ENCODE assay signal across 28 mouse cellular contexts in genomic region chr6:34726104-34726503, GRCm38 (mm10). TPM values are rescaled to one million over a fixed set of nuclear protein-coding genes. Genes with fewer than 3 reads are reported as not detected.
DNase-seq lines count a peak whose midpoint lies in the region; ATAC-seq and TF ChIP-seq lines count a peak whose summit lies in the region.
"Had no signal": no experiment of that assay in that cellular context is flagged by ENCODE, and none has a peak within 500 bp of the region (broad histone marks: within the 10 kb centered on the region; RNA-seq: fewer than 3 reads in every experiment).

No protein-coding gene starts in this region.

- TF ChIP-seq CTCF in liver, adult 2 months (IDR thresholded peaks at IDR 0.05; ENCODE audit: low read depth, low read length) = no peak

- no peak overlapping the region for H3K4me3 ChIP-seq in forebrain, embryonic 16.5 days (replicated peaks; ENCODE audit: low read length)
- no peak overlapping the region for H3K4me3 ChIP-seq in forebrain, embryonic 14.5 days (ENCODE audit: low read depth, low read length)
- H3K4me3 ChIP-seq in liver, adult 2 months (ENCODE audit: insufficient read depth, low read depth, low read length) = no peak overlapping the region
- no peak overlapping the region for H3K4me3 ChIP-seq in liver, embryonic 16.5 days (ENCODE audit: low read depth, low read length)
- H3K4me3 ChIP-seq: embryonic facial prominence, embryonic 10.5 days; embryonic facial prominence, embryonic 13.5 days; erythroblast, embryonic 14.5 days; forebrain, embryonic 13.5 days; heart, embryonic 12.5 days; heart, embryonic 15.5 days; hindbrain, embryonic 10.5 days; hindbrain, embryonic 13.5 days had no signal

- H3K27ac ChIP-seq in forebrain, embryonic 16.5 days (ENCODE audit: low read length) = no peak overlapping the region
- H3K27ac ChIP-seq in forebrain, embryonic 14.5 days (ENCODE audit: low read depth, low read length) = no peak overlapping the region
- H3K27ac ChIP-seq in liver, adult 2 months (replicated peaks; ENCODE audit: insufficient read depth, low read depth, low read length) = peak overlapping the region; percentile 91
- peak overlapping the region; percentile 53 for H3K27ac ChIP-seq in liver, embryonic 16.5 days (ENCODE audit: low read length)
- H3K27ac ChIP-seq: forebrain, embryonic 13.5 days; heart, embryonic 15.5 days; hindbrain, embryonic 10.5 days; hindbrain, embryonic 13.5 days had no signal

- WGBS in forebrain, embryonic 16.5 days = 17% methylated on average over 1 of the region's 1 CpGs
- WGBS in forebrain, embryonic 14.5 days = 27% methylated on average over 1 of the region's 1 CpGs
- WGBS in liver, adult 2 months = 23% methylated on average over 1 of the region's 1 CpGs
- WGBS in liver, embryonic 16.5 days (ENCODE audit: insufficient replicate concordance) = 37% methylated on average over 1 of the region's 1 CpGs

- no peak for TF ChIP-seq POLR2A in liver, adult 2 months (IDR thresholded peaks at IDR 0.05; ENCODE audit: extremely low read depth, insufficient read depth, low read length)

- no peak overlapping the region for H3K4me2 ChIP-seq in forebrain, embryonic 16.5 days (ENCODE audit: low read length)
- H3K4me2 ChIP-seq in forebrain, embryonic 14.5 days (ENCODE audit: low read length) = no peak overlapping the region
- no peak overlapping the region for H3K4me2 ChIP-seq in liver, embryonic 16.5 days (ENCODE audit: low read depth, low read length)
- H3K4me2 ChIP-seq: embryonic facial prominence, embryonic 13.5 days; forebrain, embryonic 13.5 days; heart, embryonic 12.5 days; heart, embryonic 15.5 days; hindbrain, embryonic 13.5 days had no signal

- H3K27me3 ChIP-seq in forebrain, embryonic 16.5 days (replicated peaks; ENCODE audit: control insufficient read depth, insufficient read depth, low read length) = no peaks in the 10 kb centered on the region
- no peaks in the 10 kb centered on the region for H3K27me3 ChIP-seq in forebrain, embryonic 14.5 days (replicated peaks; ENCODE audit: control insufficient read depth, insufficient read depth, low read length)
- H3K27me3 ChIP-seq in liver, adult 2 months (ENCODE audit: control insufficient read depth, insufficient read depth, low read length) = no peaks in the 10 kb centered on the region
- H3K27me3 ChIP-seq in liver, embryonic 16.5 days (ENCODE audit: control insufficient read depth, insufficient read depth, low read depth, low read length) = no peaks in the 10 kb centered on the region
- H3K27me3 ChIP-seq: embryonic facial prominence, embryonic 13.5 days; forebrain, embryonic 13.5 days; heart, embryonic 12.5 days; heart, embryonic 15.5 days; hindbrain, embryonic 13.5 days had no signal

- no peak for DNase-seq in forebrain, embryonic 14.5 days (ENCODE audit: low spot score)
- DNase-seq in liver, adult 2 months (ENCODE audit: extremely low read depth, low read depth, low spot score) = peak; percentile 86
- DNase-seq in liver = no peak
- no peak for DNase-seq in adrenal gland, adult 8-10 months
- DNase-seq in adrenal gland, postnatal 14 days = no peak
- no peak for DNase-seq in adrenal gland, adult 2 months
- DNase-seq: adrenal gland, postnatal 25 days; cerebellum, adult 11-12 months; cerebellum, adult 8-10 months; cerebellum, postnatal 10 days; cerebellum, postnatal 36 days; embryo, embryonic 11 days; gastrocnemius, postnatal 10 days; gastrocnemius, postnatal 36 days; heart, postnatal 10 days; heart, postnatal 36 days had no signal

- H3K79me2 ChIP-seq in liver, adult 2 months (ENCODE audit: control insufficient read depth, insufficient read depth, low read length) = peaks cover 35% of the 10 kb centered on the region; the same call in 1 of the 2 replicates

- H3K4me1 ChIP-seq in forebrain, embryonic 16.5 days (replicated peaks; ENCODE audit: control insufficient read depth, insufficient read depth, low read length) = no peaks in the 10 kb centered on the region; the same call in 1 of the 2 replicates
- peaks cover 2% of the 10 kb centered on the region; the same call in 1 of the 2 replicates for H3K4me1 ChIP-seq in forebrain, embryonic 14.5 days (ENCODE audit: control insufficient read depth, insufficient read depth, low read length)
- peaks cover 36% of the 10 kb centered on the region for H3K4me1 ChIP-seq in liver, adult 2 months (ENCODE audit: control insufficient read depth, insufficient read depth, low read length)
- no peaks in the 10 kb centered on the region; the same call in none of the 2 replicates for H3K4me1 ChIP-seq in liver, embryonic 16.5 days (ENCODE audit: control insufficient read depth, low read depth, low read length)

- H3K9me3 ChIP-seq in forebrain, embryonic 16.5 days (ENCODE audit: control insufficient read depth, low read length) = no peaks in the 10 kb centered on the region
- H3K9me3 ChIP-seq in forebrain, embryonic 14.5 days (replicated peaks; ENCODE audit: control insufficient read depth, low read length) = no peaks in the 10 kb centered on the region
- no peaks in the 10 kb centered on the region for H3K9me3 ChIP-seq in liver, embryonic 16.5 days (replicated peaks; ENCODE audit: control insufficient read depth, low read length)
- H3K9me3 ChIP-seq: forebrain, embryonic 13.5 days; heart, embryonic 15.5 days; hindbrain, embryonic 13.5 days had no signal

- ATAC-seq in forebrain, embryonic 16.5 days = peak; percentile 23; the same call in 1 of the 2 replicates
- no peak; the same call in 1 of the 2 replicates for ATAC-seq in forebrain, embryonic 14.5 days
- no peak for ATAC-seq in liver, embryonic 16.5 days (ENCODE audit: low read depth)
- ATAC-seq: activated CD4-positive, CD25-positive, alpha-beta regulatory T cell, adult 4 months; forebrain, embryonic 13.5 days; hindbrain, embryonic 16.5 days had no signal

- H3K36me3 ChIP-seq in forebrain, embryonic 16.5 days (ENCODE audit: control insufficient read depth, insufficient read depth) = no peaks in the 10 kb centered on the region
- H3K36me3 ChIP-seq in forebrain, embryonic 14.5 days (ENCODE audit: control insufficient read depth, insufficient read depth, low read length) = no peaks in the 10 kb centered on the region
- H3K36me3 ChIP-seq in liver, adult 2 months (ENCODE audit: control insufficient read depth, insufficient read depth, low read length) = no peaks in the 10 kb centered on the region
- H3K36me3 ChIP-seq in liver, embryonic 16.5 days (ENCODE audit: control insufficient read depth, insufficient read depth) = no peaks in the 10 kb centered on the region
- H3K36me3 ChIP-seq: hindbrain, embryonic 13.5 days had no signal

- no peak overlapping the region for H3K9ac ChIP-seq in forebrain, embryonic 16.5 days (replicated peaks; ENCODE audit: low read depth, low read length)
- no peak overlapping the region for H3K9ac ChIP-seq in forebrain, embryonic 14.5 days (ENCODE audit: low read length)
- no peak overlapping the region for H3K9ac ChIP-seq in liver, adult 2 months (ENCODE audit: low read depth, low read length)
- H3K9ac ChIP-seq in liver, embryonic 16.5 days (ENCODE audit: low read depth, low read length) = no peak overlapping the region
- H3K9ac ChIP-seq: embryonic facial prominence, embryonic 13.5 days; forebrain, embryonic 13.5 days; heart, embryonic 12.5 days; heart, embryonic 15.5 days; hindbrain, embryonic 13.5 days had no signal

RNA-seq across cellular contexts. Expression of gene Agbl3, which starts 54.1 kb away (rescaled TPM):
- 7.4 and 7.5 TPM in 2 replicates for polyA plus RNA-seq in forebrain, embryonic 16.5 days (2015; fragmentation: Nextera tagmentation; extraction: Ambion mirVana)
- 8.2 and 9.7 TPM in 2 replicates for polyA plus RNA-seq in forebrain, embryonic 14.5 days (2014; fragmentation: Nextera tagmentation; extraction: Ambion mirVana)
- 8.4 and 8.6 TPM in 2 replicates for total RNA-seq in liver, adult 2 months (2014; rRNA removed)
- polyA plus RNA-seq in liver, adult 2 months (2012; rRNA removed) = 2.2 and 2.3 TPM in 2 replicates
- polyA plus RNA-seq in liver, embryonic 16.5 days (2015; fragmentation: Nextera tagmentation; extraction: Ambion mirVana) = 2.6 and 2.9 TPM in 2 replicates
- 10 to 100 TPM; 11.9 to 19.2 (median 14.7) TPM for total RNA-seq in adrenal gland, adult 8-10 months (2022)
- total RNA-seq in adrenal gland, postnatal 14 days (2021) = 12.5 and 17.1 TPM in 2 replicates
- total RNA-seq in adrenal gland, adult 2 months (2021) = 10 to 100 TPM; 10.0 to 15.8 TPM
- polyA plus RNA-seq in adrenal gland, adult 2 months (2012; rRNA removed) = 4.2 and 4.9 TPM in 2 replicates

Comparison
In these comparisons a context has a peak if more than half of its experiments do, and no peak if none do; other contexts are left out.
1. H3K27ac ChIP-seq: peak in liver, adult 2 months (single experiment) and liver, embryonic 16.5 days (single experiment); none in forebrain, embryonic 16.5 days (single experiment) and forebrain, embryonic 14.5 days (single experiment).